Mouse (Mus musculus): ENCODE measurements around the gene Gzma.

The Gzma gene

DNA sequence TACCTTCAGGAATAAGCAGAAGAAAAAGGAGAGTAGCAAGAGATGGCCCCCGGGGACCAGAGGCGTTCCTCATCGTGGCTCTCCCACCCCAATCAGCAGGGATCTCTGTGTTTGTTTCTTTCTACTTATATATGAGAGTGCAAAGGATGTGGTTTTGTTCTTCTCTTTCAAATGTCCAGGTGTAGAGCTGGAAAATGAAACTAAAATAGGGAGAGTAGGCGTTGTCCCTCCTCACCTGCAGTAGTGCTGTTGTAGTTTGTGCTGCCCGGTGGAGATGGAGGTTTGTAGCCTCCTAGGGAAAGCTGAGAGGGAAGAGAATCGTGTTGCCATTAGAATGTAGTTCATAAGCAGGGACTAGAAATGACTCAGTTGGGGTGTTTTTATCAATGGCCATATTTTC lies at the start of gene Gzma:
Gene Gzma, minus strand, starts transcription at position 103 of the 400 bp plus-strand sequence.
- no peak for DNase-seq (ENCODE audit: low read depth, low spot score)

DNA sequence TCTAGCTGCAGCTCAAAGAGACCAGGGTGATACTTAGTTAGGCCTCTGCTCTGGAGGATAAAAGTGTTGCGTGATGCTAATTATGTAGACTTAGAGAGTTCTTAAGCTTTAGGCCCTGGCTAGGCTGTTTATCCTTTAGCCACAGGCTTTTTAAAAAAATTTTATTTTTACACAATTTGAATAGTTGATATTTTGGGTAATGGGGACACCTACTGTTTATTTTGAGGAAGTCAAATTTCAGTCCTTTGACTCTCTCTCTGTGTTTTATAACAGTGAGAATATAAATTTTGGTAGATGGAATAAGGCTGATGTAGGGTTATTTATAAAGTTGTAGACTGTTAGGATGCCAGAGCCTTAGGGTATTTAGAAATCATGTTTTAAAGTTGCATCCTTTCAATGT lies 38.8 kb upstream of the Gzma start:
- DNase-seq (ENCODE audit: low read depth, low spot score), result no peak

DNA sequence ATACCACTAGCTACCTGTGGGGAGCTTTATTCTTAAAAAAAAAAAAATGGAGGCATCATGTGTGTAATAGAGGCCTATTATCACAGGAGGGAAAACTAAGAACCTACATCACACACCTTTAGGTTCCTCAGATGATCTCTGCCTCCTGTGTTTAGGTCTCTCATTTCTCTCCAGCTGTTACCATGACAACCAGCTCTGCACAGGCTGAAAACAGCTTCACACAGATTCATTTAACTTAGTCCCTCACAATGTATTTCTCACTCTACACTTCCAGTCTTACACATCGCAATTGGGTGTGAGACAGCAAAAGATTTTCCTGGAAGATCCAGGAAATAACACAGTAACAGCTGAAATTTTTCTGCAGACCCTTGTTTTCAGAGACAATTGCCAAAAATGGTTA lies 29.2 kb upstream of the Gzma start:
- DNase-seq (ENCODE audit: low read depth, low spot score), result no peak

DNA sequence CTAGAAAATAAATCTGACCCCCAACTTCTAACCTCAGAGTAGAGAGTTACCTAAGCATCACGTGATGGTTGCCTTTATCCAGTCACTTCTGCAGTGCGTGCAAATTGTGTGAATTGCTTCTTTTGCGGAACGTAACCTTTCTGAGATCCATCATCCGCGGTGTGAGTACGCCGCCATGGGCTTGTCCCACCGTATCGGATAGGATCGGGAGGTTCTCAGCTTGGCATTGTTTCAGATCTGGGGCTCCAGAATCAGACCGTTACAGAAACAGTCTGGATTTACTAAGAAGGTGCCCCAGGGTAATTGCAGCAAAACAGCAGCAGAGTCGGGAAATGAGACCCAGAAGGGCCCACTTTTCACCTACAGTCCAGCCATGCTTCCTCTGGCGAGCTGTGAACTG lies 20.5 kb upstream of the Gzma start:
- no peak for DNase-seq (ENCODE audit: low read depth, low spot score)

DNA sequence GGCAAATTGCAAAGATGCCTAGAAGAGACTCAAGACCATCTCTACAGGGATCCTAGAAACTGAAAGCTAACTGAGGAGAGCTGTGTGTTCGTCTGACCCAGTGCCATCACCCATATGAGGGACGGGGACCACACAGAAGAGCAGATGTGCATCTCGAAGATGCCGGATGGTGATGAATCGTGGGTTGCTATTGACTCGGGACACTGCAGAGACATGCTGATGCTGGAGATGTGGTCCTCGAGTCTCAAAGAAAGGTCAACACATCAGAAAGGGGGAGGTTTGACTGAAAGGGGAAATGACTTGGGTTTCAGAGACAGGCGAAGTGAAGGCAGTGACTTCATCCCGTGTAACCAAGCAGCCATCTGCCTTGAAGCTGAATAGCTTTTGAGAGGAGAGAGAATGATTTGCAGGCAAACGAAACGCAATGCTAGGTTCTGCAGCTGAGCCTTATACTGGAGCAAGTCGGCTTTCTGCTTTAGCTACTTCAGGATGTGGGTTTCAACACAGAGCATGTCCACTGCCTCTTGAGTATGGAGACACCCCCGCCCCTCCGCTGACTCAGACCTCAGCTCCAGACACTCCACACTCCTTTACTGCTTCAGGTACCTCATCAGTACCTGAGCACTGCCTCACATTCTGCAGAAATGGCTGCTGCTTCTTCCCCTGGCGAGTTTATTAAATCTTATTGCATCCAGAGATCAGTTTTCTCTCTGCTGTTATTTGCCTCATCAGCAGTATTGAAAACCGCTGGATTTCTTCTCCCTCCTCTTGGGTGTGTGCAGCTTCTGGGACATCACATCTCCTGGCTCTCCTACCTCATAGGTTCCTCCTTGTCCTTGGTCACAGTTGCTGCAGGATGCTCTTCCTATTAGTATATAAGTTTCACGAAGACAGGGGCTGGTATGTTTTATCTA lies 19.8 kb upstream of the Gzma start:
- no peak for DNase-seq (ENCODE audit: low read depth, low spot score)

DNA sequence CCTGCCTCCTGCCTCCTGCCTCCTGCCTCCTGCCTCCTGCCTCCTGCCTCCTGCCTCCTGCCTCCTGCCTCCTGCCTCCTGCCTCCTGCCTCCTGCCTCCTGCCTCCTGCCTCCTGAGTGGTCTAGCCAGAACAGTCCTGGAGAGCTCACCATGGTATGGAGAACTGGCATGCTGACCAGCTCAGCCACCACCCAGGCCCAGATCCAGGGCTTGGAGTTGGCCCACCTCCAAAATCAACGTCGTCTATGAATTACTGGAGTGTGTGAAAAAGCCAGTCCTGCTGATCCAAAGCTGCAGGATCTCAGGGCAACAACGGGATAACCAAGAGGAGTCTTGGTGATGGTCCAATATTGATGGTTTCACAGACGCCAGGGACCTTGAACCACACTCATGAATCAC lies 18.2 kb upstream of the Gzma start:
- no peak for DNase-seq (ENCODE audit: low read depth, low spot score)

DNA sequence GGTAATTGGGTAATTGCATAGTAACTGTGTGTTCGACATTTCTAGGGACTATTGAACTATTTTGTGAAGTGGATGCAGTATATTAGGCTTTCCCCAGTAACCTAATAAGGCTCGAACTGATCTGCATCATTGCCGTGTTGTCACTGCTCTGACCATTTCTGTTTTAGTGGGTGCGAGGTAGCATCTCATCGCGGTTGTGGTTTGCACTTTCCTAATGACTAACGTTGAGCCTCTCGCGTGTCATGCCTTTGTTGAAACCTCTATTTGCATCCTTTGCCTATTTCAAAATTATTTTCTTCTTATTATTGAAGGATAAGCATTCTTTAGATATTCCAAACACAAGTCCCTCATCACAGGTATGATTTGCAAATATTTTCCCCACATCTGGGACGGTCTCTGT lies 4.0 kb upstream of the Gzma start:
- no peak for DNase-seq (ENCODE audit: low read depth, low spot score)

DNA sequence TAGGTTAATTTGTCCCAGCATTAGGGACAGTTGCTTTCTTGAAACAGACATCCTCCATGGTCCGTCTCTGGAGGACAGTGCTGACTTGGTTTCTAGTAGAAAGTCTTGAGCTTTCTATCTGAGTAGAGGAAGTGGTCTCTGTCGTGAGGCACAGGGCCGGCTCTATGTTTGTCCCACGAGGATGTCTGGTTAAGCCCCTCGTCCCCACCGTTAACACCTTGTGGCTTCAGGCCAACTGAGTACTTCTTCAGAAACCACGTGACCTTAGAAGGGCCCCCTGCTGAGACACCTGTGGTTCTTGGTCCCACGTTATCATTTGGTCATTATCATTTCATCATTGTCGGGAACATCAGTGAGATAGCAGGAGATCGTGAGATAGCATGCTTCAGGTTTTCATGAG lies 1.0 kb upstream of the Gzma start:
- no peak for DNase-seq (ENCODE audit: low read depth, low spot score)

DNA sequence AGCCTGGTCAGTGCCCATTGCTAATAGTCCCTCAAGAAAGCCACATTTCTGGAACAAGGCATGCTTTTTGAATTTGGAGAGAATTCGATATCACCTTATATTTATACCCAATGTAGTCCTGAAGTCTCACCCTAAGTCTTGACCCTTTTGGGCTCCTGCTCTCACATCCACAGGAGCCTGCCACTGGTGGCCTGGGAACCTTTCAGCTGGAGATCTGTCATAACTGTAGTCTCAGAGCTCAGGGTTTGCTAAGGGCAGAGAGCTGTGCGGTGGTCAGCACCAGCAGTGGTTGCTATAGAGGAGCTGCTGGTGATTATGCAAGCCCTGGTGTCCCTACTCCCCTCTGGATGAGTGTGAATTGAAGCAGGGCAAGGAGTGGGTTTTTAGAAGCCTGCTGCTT lies 2.4 kb downstream of the Gzma start:
- DNase-seq (ENCODE audit: low read depth, low spot score), result no peak

DNA sequence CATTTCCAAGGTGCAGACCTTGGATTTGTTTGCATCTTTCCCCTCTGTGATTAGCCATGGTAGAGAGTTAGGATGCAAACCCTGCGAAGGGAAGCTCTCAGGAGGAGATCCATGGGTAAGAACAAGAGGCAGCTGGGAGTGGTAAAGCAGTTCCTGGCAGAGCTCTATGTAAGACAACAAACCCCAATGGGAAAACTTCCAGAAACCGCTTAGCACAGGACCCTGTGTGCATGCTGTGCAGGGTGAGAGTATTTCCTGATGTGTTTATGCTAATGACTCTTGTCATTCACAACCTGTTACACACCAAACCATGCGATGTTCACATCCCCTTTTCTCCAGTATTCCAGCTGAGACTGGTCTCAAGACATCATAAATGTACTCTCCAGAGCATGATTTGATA lies 3.8 kb downstream of the Gzma start:
- no peak for DNase-seq (ENCODE audit: low read depth, low spot score)

DNA sequence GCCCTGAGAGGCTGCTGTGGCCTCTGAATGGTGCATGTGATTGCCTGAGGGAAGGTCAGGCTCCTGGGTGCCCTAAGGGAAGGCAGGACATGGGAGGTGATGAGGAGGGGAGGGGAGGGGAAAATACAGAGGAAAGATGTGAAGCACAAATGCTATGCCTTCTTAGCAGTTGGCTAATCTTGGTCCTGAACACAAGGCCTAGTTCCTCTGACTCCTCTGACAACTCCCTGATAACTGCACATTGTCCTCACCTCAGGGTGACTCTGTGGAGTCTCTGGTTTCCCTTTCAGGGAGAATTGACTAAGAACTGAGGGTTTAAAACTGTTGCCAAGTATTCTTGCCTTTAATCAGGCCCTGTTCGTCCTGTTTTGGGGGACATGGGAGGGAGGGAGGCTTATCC lies 6.2 kb downstream of the Gzma start:
- no peak for DNase-seq (ENCODE audit: low read depth, low spot score)

DNA sequence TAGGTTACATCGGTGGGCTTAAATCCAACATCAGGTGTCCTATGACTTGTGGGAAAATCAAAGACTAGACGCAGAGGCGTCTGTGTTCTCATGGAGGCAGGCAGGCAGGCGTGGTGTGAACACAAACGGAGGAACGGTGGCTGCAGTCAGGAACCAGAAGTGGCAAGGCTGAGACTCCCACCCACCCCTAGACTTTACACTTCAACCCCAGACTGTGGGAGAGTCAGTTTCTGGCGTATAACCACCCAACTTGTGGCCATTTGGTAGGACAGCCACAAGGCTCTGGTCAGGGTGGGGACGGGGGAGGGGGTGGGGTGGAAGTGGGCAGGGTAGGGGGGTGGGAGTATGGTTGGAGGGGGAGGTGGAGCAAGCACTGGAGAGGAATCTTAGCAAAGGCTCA lies 10.3 kb downstream of the Gzma start:
- no peak for DNase-seq (ENCODE audit: low read depth, low spot score)

DNA sequence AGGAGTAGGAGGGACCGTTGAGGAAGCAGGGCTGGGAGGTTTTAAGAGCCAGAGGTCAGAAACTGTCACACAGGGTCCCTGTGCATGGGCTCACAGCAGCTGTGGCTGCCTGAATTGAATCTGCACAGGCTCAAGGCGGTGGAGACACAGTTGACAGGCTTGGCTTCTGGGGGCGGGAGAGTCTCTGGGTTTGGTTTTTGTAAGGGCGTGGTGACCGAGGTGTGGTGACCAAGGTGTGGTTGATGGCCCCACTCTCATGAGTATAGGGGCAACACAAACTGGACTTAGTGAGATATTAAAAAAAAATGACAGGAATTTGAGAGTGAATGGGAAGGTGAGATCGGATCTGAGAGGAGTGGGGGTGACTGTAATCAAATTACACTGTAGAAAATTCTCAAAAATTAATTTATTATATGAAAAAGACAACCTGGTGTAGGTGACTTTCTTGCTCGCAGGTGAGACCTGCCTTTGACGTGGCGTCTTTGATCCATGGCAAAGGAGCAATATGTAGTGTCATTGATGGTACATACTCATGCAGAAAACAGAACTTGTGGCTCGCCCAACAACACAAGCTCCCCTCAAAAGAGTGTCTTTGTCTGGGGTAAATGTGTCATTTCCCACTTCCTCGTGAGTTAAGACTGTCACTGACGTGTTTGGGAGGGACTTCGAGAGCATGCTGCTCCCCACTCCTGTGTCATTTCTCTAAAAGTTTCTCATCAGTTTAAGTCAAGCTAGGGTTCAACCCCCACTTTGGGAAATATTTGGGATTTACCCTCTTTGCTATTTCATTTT lies 13.4 kb downstream of the Gzma start:
- no peak for DNase-seq (ENCODE audit: low read depth, low spot score)

DNA sequence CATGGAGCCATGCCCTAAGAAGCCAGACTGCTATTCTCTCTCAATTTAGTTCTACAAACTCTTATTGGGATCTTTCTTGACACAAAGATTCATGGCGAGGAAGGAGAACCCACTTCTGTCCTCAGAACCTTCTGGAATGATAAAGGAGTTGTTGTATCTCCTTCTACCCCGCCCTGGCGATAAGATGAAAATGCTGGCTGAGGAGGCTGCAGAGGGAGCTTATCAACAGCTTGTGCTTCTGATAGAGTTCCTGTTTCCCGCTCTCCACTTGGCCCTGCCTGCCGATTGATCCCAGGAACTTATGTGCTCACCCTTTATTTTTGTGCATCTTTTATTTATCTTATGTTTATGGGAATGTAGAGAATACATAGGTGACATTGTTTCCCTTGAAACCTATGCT lies 16.0 kb downstream of the Gzma start:
- no peak for DNase-seq (ENCODE audit: low read depth, low spot score)

DNA sequence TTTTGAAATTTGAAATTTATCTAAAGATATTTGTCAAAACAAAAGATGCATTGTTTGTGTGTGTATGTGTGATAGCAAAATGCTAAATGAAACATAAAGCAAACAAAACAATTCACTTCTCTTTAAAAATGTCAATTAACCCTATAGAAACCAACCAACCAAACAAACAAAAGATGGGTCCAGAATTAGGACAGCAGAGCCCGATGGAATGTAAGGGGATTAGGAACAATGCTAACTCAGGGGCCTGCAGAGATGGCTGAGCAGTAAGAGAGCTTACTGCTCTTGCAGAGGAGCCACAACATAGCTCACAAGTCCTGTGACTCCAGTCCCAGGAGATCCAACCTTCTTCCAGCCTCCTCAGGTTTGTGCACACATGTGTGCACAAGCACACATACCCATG lies 18.7 kb downstream of the Gzma start:
- DNase-seq (ENCODE audit: low read depth, low spot score), result no peak

DNA sequence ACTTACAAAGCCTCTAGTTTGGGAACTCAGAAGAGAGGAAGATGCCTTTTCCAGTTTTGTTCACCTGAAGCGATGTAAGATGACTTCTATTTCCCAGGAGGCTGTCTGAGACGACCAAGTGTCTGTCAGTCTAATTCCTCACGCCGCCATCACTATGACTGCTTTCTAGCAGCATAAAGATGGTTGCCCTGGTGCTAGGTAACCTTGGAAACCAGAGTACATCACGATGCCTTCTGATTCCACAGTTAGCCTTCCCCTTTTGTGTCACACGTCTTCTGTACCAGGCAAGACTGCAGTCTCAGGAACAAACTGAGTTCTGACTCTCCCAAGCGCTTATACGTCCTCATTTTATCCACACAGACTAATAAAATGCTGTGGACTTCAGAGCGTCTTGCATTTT lies 21.8 kb downstream of the Gzma start:
- DNase-seq (ENCODE audit: low read depth, low spot score), result no peak

DNA sequence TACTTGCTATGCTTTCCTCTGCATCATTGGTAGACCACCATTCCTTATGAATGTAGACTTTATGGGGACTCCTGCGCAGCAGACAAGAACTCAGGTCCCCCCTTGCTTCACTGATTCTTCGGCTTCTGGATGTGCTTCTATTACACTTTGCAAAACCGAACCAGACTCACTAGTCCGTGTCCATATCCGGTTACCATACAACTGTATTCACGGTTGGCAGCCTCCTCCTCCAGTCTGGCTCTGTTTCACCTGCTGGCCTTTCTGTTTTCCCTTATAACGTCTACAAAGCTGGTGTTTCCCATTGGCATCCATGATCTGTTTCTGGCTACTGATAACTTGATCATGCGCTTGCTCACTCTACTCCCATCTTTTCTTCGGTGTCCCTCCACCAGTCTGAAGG lies 36.2 kb downstream of the Gzma start:
- DNase-seq (ENCODE audit: low read depth, low spot score), result no peak

DNA sequence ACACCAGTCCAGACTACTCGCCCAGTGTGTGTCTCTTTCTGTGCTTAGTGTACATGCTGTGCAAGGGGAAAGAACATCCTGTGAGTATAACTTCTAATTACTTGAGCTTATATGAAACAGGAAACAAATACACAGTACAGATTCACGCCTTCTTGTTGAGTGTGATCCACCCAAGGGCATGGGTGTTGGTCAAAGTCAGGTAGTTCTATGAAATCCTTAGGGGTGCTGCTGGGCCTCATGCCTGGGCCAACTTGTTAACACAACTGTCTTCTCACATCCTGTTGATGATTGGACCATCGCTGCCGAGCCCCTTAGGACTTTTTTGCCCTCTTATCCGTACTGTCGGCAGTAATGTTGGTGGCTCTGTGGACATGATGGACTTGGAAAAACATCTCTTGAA lies 39.0 kb downstream of the Gzma start:
- DNase-seq (ENCODE audit: low read depth, low spot score), result no peak

DNA sequence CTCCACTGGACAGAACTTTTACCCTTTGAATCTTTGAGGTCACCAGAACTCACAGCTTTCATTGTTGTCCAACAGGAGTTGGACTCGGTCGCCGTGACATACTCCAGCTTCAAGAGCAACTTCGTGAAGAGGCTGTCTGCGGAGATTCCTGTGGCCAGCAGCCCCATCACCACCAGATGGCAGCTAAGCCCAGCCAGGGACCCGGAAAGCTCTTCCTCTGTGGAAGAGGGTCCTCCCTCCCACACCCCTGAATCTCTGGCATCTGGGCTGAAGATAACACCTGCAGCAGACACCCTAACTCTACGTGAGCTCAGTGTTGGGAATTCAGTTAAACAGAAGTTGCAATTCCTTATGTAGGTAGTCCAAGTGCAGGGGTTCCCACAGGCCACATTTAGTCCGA lies 45.0 kb downstream of the Gzma start:
- DNase-seq (ENCODE audit: low read depth, low spot score), result no peak

DNA sequence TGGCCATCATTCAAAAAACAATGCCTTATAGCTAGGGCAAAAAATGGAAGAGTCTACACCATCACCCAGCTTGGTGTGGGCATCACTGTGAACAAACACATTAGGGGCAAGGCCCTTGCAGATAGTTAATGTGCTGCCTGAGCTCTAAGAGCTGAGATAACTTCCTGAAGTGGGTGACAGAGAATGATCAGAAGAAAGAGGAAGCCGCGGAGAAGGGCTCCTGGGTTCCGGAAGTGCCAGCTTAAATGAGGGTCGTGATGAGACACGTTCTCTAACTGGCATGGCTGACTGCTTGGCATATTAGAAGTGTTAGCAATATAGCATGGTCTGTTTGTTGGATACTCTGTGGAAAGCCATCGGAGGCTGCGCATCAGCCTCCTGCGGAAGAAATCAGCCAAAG lies 46.6 kb downstream of the Gzma start:
- DNase-seq (ENCODE audit: low read depth, low spot score), result no peak

DNA sequence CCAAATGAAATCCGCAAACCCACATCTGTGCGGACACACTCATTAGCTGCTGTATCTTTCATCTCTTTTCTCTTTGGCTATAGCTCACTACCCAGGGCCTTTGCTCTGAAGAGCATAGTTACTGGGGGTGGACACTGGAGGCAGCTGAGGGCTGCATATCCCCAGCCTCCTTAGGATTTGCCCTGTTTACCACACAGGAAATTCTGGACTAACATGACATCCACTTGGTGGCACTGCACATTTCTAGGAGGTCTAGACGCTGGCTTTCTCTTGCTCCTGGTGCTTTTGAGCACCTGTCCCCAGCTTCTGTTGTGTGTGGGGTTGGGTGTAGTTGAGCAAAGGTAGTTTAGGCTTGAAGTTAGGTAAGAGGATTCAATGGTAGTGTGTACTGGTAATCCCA lies 53.1 kb downstream of the Gzma start:
- DNase-seq (ENCODE audit: low read depth, low spot score), result no peak

DNA sequence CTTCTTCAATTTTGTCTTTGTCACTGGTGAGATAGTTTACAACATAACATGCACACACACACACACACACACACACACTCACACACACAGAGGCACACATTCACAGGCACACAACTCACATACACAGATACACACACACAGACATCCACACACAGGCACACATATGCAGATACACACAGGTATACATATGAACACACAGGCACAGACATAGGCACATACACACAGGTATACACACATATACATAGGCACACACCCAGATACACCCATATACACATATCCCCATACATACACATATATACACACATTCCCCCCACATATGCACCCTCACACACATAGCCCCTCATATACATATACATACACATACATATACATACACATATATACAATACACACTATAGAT lies 53.8 kb downstream of the Gzma start:
- DNase-seq (ENCODE audit: low read depth, low spot score), result no peak
